Mouse (Mus musculus) liver, embryonic 11.5 days (tissue): ENCODE data around the gene Gstt4. TPM values are rescaled to one million over a fixed set of nuclear protein-coding genes. Genes with fewer than 3 reads are reported as not detected.
"Not testable (repeated sequence)": the region's sequence is repeated elsewhere in the genome, so short reads cannot be mapped to it uniquely, and the experiment has no call there.

Source experiments
- ATAC-seq: fragments of 200-750 bp; cut with Nextera tagmentation; replicated peaks from 2 replicates; pipeline ENCODE4 v1.8.0; 2017; ENCODE audit warnings: moderate number of reproducible peaks, mild to moderate bottlenecking, moderate TSS enrichment, moderate library complexity; ENCODE audit not compliant: low FRiP score
- DNase-seq: peaks from one replicate; pipeline ENCODE4 v3.0.0-alpha.2; 2017; ENCODE audit warnings: low spot score
- H3K27ac ChIP-seq: fragments of 300-500 bp; sonication (generic); 2 replicates; pipeline ENCODE4 v1.5.1; 2014; ENCODE audit warnings: mild to moderate bottlenecking, low read depth, low read length, control low read depth
- H3K27me3 ChIP-seq: fragments of 300-500 bp; sonication (generic); replicated peaks from 2 replicates; pipeline ENCODE4 v1.6.1; 2014; ENCODE audit warnings: low read length, mixed read lengths; ENCODE audit not compliant: control insufficient read depth, insufficient read depth
- H3K36me3 ChIP-seq: fragments of 300-500 bp; sonication (generic); 2 replicates; pipeline ENCODE4 v1.6.1; 2014; ENCODE audit warnings: mild to moderate bottlenecking, low read length, moderate library complexity, mixed read lengths; ENCODE audit not compliant: control insufficient read depth, insufficient read depth
- H3K4me1 ChIP-seq: fragments of 300-500 bp; sonication (generic); replicated peaks from 2 replicates; pipeline ENCODE4 v1.6.1; 2014; ENCODE audit warnings: low read length, mixed read lengths; ENCODE audit not compliant: control insufficient read depth, insufficient read depth
- H3K4me2 ChIP-seq: fragments of 300-500 bp; sonication (generic); 2 replicates; pipeline ENCODE4 v1.6.1; 2014; ENCODE audit warnings: mild to moderate bottlenecking, control low read depth, moderate library complexity
- H3K4me3 ChIP-seq: fragments of 300-500 bp; sonication (generic); 2 replicates; pipeline ENCODE4 v1.5.1; 2014; ENCODE audit warnings: low read depth, low read length, control low read depth
- H3K9ac ChIP-seq: fragments of 300-500 bp; sonication (generic); 2 replicates; pipeline ENCODE4 v1.6.1; 2014; ENCODE audit warnings: low read depth, low read length, control low read depth
- H3K9me3 ChIP-seq: fragments of 300-500 bp; sonication (generic); 2 replicates; pipeline ENCODE4 v1.6.1; 2016; ENCODE audit warnings: low read length, inconsistent platforms, mixed read lengths; ENCODE audit not compliant: control insufficient read depth
- WGBS: fragments of 180-500 bp; shearing (Covaris S2); extraction: QIAGEN DNeasy Blood & Tissue Kit; methylation state at CpG from one replicate; pipeline ENCODE4 v1.1.7; 2014; 5-methylcytosine and 5-hydroxymethylcytosine counted together
- polyA plus RNA-seq: library from polyadenylated mRNA; unstranded; fragments of >200 nt; fragmentation: Nextera tagmentation; extraction: Ambion mirVana; gene quantifications from 2 replicates; pipeline ENCODE4 v1.2.1, GENCODE M21; 2014

The Gstt4 gene
- not detected in 2 replicates for polyA plus RNA-seq

GRCm38 (mm10) chr10:75822443-75822842 is at the start of gene Gstt4:
Gene Gstt4 (minus strand): TSS chr10:75822543.
- H3K4me3 ChIP-seq, result no peak within 1 kb of the TSS
- H3K4me1 ChIP-seq, result no peaks in the 10 kb centered on the region
- 84% methylated on average over 2 of the region's 2 CpGs for WGBS
- H3K36me3 ChIP-seq, result no peaks in the 10 kb centered on the region
- H3K27ac ChIP-seq, result no peak within 1 kb of the TSS
- no peaks in the 10 kb centered on the region for H3K9me3 ChIP-seq
- H3K4me2 ChIP-seq, result no peak within 1 kb of the TSS
- no peak for DNase-seq
- H3K9ac ChIP-seq, result no peak within 1 kb of the TSS
- no peaks in the 10 kb centered on the region for H3K27me3 ChIP-seq
- ATAC-seq, result no peak

- Histone ChIP-seq H3K9ac (no peak overlapping the region), H3K27me3 (no peaks in the 10 kb centered on the region), H3K36me3 (peaks cover 14% of the 10 kb centered on the region), H3K4me2 (no peak overlapping the region), H3K4me1 (peaks cover 18% of the 10 kb centered on the region), H3K4me3 (no peak overlapping the region), H3K27ac (no peak overlapping the region), H3K9me3 (no peaks in the 10 kb centered on the region)
- 71% methylated on average over 5 of the region's 5 CpGs for WGBS
- ATAC-seq, result no peak
- DNase-seq, result no peak
Observed at GRCm38 (mm10) chr10:75861587-75861986, 39.2 kb upstream of the Gstt4 start.

GRCm38 (mm10) chr10:75860746-75861145 is 38.4 kb upstream of the Gstt4 start:
- H3K4me2 ChIP-seq, result peak overlapping the region; percentile 3; the same call in 1 of the 2 replicates

GRCm38 (mm10) chr10:75859786-75860470 is 37.6 kb upstream of the Gstt4 start, which contains the start of gene Mif:
Gene Mif (minus strand): TSS chr10:75860240.
- not testable (repeated sequence) for H3K9me3 ChIP-seq, H3K27me3 ChIP-seq
- under 1% methylated on average over 42 of the region's 46 CpGs for WGBS
- Histone ChIP-seq H3K4me1 (peaks cover 18% of the 10 kb centered on the region), H3K27ac (peak within 1 kb of the TSS; percentile 91), H3K9ac (peak within 1 kb of the TSS; percentile 95), H3K36me3 (peaks cover 14% of the 10 kb centered on the region), H3K4me3 (peak within 1 kb of the TSS; percentile 76), H3K4me2 (peak within 1 kb of the TSS; percentile 94)
- DNase-seq, result peak; percentile 91
- peak; percentile 95 for ATAC-seq

More at GRCm38 (mm10) chr10:75860746-75861145, 38.4 kb upstream of the Gstt4 start:
- ATAC-seq (no peak), DNase-seq (no peak)
- H3K9me3 ChIP-seq, result no peaks in the 10 kb centered on the region
- H3K27ac ChIP-seq, result peak overlapping the region; percentile 91; the same call in 1 of the 2 replicates
- H3K4me3 ChIP-seq, result no peak overlapping the region
- H3K9ac ChIP-seq, result peak overlapping the region; percentile 25
- H3K36me3 ChIP-seq, result peaks cover 14% of the 10 kb centered on the region
- H3K27me3 ChIP-seq, result no peaks in the 10 kb centered on the region
- 35% methylated on average over 7 of the region's 7 CpGs for WGBS
- peaks cover 18% of the 10 kb centered on the region for H3K4me1 ChIP-seq

GRCm38 (mm10) chr10:75859107-75859746 is 36.9 kb upstream of the Gstt4 start:
- H3K9ac ChIP-seq, result peak overlapping the region; percentile 95
- peak overlapping the region; percentile 91 for H3K27ac ChIP-seq
- WGBS, result 1% methylated on average over 26 of the region's 27 CpGs
- ATAC-seq, result peak; percentile 48
- H3K27me3 ChIP-seq, result no peaks in the 10 kb centered on the region
- peak overlapping the region; percentile 94 for H3K4me2 ChIP-seq
- H3K9me3 ChIP-seq, result no peaks in the 10 kb centered on the region
- DNase-seq, result no peak
- H3K4me1 ChIP-seq, result peaks cover 18% of the 10 kb centered on the region
- H3K36me3 ChIP-seq, result peaks cover 14% of the 10 kb centered on the region
- peak overlapping the region; percentile 76 for H3K4me3 ChIP-seq

- Histone ChIP-seq H3K27ac (peak overlapping the region; percentile 25; the same call in 1 of the 2 replicates), H3K4me1 (peaks cover 18% of the 10 kb centered on the region), H3K4me3 (0 out of 2 replicates have a peak overlapping the region, but pooled peaks have one; percentile 17), H3K36me3 (peaks cover 14% of the 10 kb centered on the region), H3K4me2 (peak overlapping the region; percentile 94; the same call in 1 of the 2 replicates), H3K27me3 (no peaks in the 10 kb centered on the region), H3K9ac (0 out of 2 replicates have a peak overlapping the region, but pooled peaks have one; percentile 20), H3K9me3 (no peaks in the 10 kb centered on the region)
- WGBS, result 89% methylated on average over 4 of the region's 4 CpGs
- DNase-seq (no peak), ATAC-seq (no peak)
Observed at GRCm38 (mm10) chr10:75857598-75857997, 35.3 kb upstream of the Gstt4 start.

GRCm38 (mm10) chr10:75856976-75857375 is 34.6 kb upstream of the Gstt4 start:
- no peak for ATAC-seq
- Histone ChIP-seq H3K9me3 (no peaks in the 10 kb centered on the region), H3K4me1 (peaks cover 18% of the 10 kb centered on the region), H3K9ac (no peak overlapping the region), H3K36me3 (peaks cover 14% of the 10 kb centered on the region), H3K4me3 (no peak overlapping the region), H3K27me3 (no peaks in the 10 kb centered on the region), H3K4me2 (no peak overlapping the region), H3K27ac (peak overlapping the region; percentile 5; the same call in 1 of the 2 replicates)
- no peak for DNase-seq
- WGBS, result 76% methylated on average over 3 of the region's 3 CpGs

GRCm38 (mm10) chr10:75856155-75856907 is 34.0 kb upstream of the Gstt4 start:
- no peak for ATAC-seq
- Histone ChIP-seq H3K4me1 (peaks cover 18% of the 10 kb centered on the region), H3K9ac (no peak overlapping the region), H3K36me3 (peaks cover 14% of the 10 kb centered on the region), H3K27me3 (no peaks in the 10 kb centered on the region), H3K4me3 (no peak overlapping the region), H3K27ac (peak overlapping the region; percentile 5; the same call in 1 of the 2 replicates), H3K4me2 (no peak overlapping the region), H3K9me3 (no peaks in the 10 kb centered on the region)
- 81% methylated on average over 11 of the region's 11 CpGs for WGBS
- DNase-seq, result no peak
